Mouse (Mus musculus) B cell, adult 2 months (primary cell): ENCODE results near the gene St8sia1.
A peak's percentile ranks its signal among the peaks of the same experiment; 100 is the strongest.

Source experiments
- DNase-seq, 2 experiments: peaks; one replicate each; pipeline ENCODE4 v3.0.0; 2022

Gene St8sia1

DNA sequence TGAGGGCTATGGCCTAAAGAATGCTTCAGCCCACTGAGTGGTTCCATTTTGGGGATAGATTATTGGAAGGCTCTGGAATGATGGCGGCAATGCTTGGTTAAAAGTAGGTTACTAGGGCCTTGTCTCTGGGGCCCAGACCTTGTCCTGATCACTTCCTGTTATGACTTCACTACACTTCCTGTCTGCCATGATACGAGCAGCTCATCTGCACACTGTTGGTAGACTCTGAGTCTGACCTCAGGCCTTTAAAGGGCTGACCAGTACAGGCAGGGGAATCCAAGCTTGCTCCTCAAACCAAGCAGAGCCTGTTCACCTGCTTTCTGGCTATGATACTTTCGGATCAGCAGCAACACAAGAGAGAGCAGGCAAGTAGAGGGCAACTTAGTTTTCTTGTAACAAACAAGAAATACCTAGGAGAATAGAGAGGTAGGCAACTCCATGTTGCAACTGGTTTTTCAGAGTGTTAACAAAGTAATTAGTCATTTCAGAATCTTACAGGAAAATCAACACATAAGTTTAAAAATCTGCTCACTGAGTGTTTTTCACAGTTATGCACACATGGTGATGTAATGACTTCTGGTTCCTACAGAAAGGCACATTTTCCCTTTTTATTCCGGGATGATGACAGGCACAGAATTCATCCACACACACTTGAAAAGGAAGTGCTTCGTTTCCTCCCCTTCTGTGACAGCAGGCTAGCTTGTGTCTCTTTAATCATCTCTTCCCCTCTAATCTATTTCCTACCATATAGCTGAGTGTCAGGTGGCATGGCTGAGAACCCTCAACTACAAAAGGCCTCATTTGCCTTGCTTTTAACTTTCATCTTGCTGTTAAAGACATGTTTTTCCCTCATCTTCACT lies 55.1 kb downstream of the St8sia1 start:
- DNase-seq, result no peak

DNA sequence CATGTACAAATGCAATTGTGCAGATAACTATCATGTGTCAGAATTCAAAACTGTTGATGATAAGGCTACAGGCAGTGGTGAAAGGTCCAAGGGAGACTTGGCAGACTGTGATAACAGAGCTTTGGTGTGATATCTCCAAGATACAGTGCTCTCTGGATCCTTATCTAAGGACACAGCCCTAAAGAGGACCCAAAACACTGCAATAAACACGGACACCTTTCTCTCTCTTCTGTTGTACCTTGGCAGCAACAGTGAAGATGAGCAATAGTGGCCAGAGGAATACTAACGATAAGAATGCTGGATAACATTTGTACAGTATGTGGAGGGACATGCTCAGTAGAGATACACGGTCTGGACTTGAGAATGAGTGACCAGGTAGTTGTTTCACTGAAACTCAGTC lies 55.8 kb downstream of the St8sia1 start:
- DNase-seq, result no peak

DNA sequence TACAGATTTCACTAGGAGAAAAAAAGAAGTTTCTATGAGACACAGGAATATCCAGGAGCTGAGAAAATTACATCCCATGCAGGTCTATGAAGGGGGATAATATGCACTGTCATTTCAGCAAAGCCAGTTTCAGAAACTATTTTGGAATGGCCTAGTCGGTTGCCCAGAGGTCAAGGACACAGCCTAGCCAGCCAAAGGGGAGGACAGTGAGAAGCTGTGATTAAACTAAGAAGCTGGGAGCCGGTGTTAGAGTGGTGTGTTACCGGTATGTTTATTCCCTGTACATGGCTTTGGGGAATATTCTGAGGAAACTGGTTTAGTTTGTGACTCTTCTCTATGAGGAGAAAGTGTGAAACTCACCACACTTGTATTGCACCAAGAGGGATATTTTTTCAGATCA lies 68.9 kb downstream of the St8sia1 start:
- no peak for DNase-seq

DNA sequence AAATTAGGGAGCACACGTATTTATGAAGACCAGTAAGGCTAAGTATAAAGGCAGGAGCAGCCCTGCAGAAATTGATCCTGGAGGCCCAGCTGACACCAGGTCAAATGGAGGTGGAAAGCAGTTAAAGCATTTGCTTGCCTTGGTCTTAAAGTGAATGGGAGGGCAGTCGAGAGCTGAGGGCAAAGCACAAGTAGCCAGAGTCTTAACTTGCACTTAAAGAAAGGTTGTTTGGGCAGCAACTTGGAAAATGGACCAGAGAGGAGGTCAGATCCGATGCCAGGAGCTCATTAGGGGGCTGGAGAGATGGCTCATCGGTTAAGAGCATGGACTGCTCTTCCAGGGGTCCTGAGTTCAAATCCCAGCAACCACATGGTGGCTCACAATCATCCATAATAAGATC lies 70.5 kb downstream of the St8sia1 start:
- no peak for DNase-seq

DNA sequence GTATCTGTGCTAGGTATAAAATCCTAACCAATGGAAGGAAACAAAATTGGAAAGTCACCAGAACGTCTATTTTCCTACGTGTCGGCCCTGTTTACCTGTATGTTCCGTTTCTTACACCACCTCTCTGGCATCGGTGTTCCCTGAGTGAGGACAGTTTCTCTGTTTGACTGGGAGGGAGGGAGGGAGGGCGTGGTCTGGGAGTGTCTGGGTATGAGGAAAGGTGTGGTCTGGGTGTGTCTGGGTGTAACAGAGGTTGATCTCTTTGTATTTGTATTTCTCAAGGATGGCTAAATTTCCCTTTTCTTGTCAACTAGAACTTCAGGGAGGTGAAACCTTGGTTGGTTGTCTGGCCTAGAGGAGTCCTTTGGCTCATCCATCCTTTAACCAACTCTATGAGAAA lies 73.9 kb downstream of the St8sia1 start:
- no peak for DNase-seq

DNA sequence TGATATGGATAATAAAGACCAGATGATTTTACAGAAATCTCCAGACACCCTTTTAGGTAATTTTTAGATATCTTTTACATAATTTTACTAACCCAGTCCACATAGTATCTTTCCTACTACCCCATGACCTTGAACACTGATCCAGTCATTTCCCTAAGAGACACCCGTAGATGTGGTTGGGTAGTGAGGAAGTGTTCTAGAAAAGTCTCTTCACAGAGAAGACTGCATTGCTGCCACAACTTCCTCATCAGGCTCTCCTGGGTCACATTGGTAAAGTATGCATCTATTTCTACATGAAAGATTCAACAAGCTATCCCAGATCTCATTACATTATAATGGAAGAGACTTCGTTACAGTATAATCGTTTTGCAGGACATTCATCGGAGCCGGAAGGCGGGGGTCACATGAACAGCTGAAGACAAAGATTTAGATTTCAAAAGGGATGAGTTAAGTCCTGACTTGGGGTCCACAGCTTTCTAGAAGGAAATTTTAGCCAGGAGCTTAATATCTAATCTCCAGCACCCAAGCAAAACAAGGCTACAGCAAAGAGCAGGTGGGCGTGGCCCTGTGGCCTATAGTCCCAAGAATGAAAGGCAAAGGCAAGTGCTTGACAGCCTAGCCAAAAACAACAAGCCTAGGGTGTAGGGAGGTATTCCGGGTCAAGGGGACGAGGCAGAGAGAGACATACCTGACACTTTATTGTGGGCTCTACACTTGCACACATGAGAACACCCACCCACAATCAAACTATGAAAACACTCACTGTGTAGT lies 75.1 kb downstream of the St8sia1 start:
- DNase-seq, result no peak

DNA sequence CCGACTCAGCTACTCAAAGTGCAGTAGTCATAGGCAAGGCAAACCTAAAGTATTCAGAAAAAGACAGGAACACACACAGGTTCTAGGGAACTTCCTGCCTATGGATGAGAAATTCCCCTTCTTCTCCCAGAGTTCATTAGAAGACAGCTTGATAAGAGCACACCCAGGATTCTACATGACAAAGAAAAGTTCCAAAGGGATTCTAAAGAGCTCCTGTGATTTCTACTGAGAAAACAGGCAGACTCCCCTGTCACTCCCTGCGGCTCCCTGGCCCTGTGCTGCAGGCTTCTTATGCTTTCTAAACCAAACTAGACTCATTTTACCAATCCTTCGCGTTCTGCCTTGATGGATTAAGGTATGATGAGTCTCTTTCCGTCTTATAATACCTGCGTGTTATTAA lies 75.9 kb downstream of the St8sia1 start:
- no peak for DNase-seq

DNA sequence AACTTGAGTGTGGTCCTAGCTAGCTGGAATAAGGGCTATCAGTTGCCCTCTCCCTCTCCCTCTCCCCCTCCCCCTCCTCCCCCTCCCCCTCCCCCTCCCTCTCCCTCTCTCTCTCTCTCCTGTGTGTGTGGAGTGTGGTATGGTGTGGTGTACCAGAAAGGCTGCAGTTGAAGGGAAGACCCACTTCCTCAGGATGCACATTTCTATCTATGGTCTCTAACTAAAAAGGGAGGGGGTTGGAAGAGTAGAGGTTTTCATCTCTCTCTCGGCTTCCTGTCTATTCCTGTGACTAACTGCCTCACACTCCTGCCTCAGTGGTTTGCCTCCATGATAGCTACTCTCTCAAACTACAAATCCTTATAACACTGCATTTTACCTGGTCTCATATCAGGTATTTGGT lies 76.9 kb downstream of the St8sia1 start:
- no peak for DNase-seq

DNA sequence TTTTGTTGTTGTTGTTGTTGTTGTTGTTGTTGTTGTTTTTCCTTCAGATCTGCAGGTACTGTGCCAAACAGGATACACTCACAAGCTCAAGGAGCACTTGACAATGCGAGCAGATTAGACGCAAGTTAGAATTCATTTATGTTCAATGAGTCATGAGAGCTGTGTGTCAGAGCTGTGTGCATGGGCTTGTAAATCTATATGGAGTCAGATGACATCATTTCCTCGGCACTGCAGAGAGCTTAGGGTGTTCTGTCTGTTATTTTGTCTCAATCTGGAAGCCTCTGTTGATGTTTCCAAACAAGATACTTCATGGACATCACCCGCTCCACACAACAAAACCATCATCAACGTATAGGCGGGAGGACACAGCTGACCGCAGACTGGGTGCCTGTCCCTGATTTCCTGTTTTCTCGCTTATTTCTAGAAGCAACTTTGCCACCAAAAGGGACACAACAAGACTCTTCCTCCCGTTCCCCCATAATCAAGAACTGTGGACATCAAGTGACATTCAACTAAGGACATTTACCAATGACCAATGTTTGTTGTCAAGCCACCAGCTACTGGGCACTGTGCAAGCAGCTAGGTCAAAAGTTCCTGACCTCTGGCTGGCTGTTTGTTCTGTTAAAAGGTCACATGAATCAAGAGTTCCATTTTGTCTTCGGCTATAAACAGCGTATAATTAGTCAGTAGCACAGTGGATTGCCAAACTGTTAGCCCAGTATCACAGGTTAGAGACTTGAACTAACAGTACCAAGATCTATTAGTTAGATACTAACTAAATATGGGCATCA lies 78.7 kb downstream of the St8sia1 start:
- DNase-seq, result no peak

DNA sequence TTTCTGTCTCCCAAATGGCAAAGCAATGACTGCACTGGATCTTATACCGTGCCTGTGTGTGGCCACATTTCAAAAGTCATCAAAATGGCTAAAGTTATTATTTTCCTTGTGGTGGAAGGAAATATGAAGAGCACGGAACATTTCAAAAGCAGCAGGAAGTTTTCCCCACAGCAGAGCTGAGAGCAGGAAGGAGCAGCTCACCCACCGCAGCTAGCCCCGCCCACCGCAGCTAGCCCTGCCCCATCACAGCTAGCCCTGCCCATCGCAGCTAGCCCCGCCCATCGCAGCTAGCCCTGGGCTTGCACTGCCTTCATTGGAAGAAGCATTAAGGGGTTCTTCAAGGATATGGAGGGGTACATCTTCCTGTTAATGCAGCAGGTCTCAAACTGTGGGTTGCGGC lies 80.1 kb downstream of the St8sia1 start:
- peak; percentile 50 to 53 for DNase-seq

DNA sequence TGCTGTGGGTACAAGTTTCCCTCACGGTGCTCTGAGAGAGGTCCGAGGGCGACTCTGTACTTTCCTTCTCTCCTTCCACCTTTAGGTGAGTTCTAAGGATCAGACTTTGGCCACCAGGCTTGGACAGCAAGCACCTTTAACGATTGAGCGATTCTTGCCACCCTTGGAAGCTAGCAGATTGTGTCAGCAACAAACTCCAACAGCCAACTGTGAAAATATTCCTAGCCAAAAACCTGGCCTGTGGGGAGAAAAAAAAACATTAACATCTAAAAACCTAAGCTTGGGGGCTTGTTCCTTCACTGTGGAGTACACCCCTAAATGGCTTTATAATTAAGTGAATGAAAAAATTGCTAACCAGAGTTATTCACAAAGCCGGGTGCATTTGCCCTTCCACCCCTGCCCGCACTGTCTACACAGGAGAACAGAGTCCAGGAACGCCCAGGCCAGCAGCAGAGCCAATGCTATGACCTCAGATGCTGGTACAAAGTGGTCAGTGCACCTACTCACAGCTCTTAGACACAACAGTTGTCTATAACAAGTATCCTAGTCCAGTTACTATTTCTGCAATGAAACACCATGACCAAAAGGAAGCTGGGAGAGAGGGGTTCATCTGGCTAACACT lies 83.3 kb downstream of the St8sia1 start:
- DNase-seq, result no peak

DNA sequence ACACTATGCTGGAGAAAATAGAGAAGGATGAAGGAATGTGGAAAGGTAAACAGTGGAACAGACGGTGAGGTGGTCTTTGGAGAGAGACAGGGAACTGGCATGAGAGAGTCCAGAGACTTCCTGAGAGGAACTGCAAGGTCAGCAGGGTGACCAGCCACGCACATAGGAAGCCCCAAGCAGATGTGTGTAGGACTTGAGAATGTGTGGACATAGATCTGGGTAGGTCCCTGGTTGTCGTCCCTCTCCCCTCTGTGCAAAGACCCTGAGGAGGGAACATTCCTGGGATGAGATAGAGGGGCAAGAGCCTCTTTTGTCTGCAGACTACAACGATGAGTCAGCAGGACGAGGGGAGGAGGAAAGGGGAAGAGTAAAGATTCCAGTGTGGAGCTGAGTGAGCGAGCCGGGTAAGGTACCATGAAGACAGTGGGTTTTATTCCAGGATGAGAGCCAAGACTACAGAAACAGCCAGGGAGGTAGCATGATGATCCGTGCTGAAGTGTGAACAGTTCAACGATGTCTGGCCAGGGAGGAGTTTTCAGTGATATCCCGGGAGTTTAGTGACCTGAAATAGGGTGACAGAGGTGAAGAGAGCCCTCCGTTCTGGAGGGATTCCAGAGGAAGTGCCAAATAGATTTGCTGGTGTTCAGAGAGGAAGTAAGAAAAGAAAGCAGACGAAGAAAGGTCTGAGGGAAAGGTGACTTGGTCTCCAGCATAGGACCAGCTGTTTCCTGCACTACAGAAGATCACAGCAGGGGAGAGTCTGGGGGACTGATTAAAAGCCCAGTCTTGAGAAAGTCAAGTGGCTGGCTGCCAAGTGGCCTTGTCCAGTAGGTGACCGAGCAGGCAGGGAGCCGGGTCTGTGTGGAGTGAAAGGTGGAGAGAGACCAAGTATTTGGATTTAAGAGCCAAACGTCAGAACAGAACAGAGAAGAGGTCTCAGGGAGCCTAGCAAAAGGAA lies 85.2 kb downstream of the St8sia1 start:
- no peak for DNase-seq

DNA sequence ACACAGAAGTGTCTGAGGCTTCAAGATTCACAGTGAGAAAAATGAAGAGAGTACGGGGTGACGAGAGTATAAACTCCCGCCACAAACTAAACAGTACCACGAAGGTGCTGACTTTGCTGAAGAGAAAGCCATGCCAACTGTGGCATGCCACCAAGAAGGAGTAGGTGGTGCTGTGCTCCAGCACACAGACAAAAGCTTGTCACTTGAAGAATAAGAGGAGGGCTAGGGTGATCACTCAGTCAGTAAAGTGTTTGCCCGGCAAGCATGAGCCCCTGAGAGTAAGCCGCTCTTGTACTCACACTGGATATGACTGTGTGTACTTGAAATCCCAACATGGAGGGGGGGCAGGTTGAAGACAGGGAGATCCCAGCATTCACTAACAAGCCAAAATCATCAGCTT lies 87.0 kb downstream of the St8sia1 start:
- no peak for DNase-seq

DNA sequence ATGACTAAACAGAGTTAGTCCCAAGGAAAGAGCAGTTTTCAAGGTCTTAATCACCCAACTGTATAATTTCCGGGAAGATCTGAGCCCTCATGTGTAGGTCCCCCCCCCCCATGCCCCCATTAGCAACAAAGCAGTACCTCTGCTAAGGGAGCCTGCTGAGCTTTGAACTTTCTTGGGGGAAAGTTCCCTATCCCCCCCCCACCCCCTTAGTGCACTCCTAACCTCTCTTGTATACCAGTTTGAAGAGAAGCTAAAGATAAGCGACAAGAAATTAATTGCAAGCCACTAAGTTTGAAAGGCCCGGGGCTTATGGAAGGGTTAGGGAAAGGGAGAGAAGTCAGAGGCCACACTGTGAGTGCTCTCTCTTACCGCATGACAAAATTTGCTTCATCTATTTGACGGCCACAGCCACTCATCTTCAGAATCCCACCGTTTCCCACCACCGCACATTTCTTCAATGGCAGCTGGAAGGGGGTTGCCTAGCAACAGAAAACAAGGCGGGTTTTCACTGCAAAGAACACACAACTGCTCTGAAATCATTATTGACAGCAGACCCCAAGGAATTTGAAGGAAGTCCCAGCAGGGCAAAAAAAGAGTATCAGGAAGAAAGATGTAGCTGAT lies 87.9 kb downstream of the St8sia1 start:
- DNase-seq, result no peak

DNA sequence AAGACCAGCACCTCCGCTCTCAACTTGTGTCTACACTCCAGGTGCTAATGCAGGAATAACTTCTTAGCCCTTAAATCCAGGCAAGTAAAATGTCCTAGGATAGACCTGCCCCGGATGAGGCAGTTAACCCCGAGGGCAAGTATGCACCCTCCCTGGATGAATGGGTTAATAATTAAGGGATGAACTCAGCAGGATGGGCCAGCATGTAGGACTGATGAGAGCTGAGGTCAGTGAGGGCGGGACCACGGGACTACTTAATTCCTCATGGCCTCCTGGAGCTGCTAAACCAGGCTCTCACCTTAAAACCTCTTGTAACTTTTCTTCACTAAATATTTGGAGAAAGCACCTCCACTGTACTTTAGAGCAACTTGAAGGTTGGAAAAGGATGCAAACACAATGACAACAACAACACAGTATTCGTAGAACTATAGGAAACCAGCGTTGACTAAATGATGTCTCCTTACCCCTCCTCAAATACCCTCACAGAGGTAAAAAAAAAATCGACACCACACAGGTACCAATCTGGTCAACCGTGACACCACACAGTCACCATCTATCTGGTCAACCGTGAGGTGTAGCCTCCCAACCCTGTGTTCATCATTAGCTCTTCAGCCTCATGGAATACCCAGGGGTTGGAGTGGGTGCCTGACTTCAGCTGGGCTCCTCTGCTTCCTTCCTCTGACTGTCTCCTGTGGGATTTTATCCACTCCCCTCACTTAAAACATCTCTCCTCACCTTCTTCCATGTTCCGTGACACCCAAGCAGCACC lies 90.3 kb downstream of the St8sia1 start:
- no peak for DNase-seq

DNA sequence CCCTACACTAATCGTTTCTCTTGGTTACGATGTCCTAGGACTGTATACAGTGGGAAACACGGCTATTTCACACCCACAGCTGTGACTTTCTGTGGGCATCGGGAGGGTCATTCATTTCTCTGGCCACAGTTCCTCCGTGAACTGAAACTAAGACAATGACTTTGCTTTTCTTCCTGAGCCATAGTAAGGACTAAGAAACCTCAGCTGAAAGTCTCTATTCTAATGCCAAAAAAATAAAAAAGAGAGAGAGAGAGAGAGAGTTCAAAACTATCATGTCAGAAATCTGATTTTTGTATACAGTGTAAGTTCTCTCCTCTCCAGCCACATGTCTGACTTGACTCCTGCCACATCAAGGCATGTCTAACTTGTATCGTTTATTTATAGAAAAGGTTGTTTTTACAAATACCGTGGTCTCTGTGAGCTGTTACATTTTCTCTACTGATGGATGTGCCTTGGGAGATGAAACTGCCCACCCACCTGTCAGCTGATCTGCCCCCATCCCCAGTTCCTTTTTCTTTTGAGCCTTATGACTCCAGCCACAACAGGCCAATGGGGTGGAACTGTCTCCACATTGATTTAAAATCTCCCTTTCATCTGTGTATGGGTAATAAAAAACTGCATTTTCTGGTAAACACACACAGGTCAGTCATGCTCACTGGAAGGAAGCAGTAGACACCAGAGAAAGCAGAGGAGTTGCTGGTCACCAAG lies 94.4 kb downstream of the St8sia1 start:
- peak in 1 of 2 experiments; percentile 21 for DNase-seq

DNA sequence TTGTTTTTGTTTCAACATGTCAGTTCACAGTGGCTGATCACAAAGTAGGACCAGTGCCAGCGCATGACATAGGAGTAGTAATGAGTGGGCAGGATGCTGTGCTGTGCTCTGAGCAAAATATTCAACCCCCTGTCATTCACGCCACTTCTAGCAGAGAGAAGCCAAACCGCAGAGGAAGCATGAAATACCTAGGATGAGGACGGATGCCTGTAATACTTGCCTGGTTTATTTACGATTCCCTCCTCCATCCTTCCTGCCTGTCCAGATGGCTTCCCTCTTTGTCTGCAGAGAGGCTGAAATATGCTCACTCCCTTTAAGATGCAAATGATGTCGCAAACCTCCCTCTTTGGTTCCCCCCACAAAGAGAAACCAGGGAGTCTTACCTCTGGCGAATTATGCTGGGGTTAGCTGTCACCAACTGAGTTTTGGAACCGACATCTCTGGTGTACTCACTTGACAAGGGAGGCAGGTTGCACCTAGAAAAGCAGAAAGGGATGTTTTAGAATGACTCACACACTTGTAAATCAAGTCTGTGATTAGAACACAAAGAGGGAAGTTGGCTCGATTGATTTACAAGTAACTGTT lies 96.7 kb downstream of the St8sia1 start:
- DNase-seq, result peak; percentile 12 to 26

DNA sequence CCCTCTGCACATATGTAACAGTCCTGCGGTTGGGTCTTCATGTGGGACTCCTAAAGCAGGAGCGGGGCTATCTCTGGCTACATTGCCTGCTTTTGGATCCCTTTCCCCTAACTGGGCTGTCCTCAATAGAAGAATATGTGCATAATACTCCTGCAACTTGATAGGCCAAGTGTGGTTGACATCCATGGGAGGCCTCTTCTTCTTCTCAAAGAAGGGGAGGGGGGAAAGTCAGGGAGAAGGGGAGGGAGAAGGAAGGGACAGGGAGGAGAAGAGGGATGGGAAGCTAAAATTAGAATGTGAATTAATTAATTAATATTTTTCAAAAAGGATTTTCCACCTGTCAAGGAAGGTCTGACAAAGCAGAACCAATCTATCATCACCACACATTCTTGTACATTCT lies 97.2 kb downstream of the St8sia1 start:
- DNase-seq, result no peak

DNA sequence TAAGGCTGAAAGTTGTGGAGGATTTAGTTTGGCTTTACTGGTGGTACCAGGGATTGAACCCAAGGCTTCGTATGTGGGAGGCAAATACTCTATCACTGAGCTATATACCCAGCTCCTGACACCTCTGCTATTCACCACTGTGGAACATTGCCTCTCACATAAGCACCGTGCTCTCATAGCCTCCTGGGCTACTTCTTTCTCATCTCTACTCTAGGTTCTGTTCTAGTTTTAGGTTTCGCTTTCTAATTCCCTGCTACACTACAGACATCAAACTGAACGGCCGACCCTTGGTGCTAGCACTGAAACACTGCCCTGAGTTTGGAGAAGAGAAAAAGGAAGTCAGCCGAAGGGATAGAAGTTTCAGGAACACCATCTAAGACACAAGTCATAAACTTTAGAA lies 99.1 kb downstream of the St8sia1 start:
- DNase-seq, result no peak
